Mouse (Mus musculus) stomach, postnatal 0 days (tissue): ENCODE data around the gene 4430402I18Rik. TPM values are rescaled to one million over a fixed set of nuclear protein-coding genes. Genes with fewer than 3 reads are reported as not detected.

ENCODE experiments used
- ATAC-seq: fragments of 200-750 bp; cut with Nextera tagmentation; 2 replicates; pipeline ENCODE4 v1.8.0; 2017; ENCODE audit not compliant: low FRiP score, low TSS enrichment
- DNase-seq: peaks from one replicate; pipeline ENCODE4 v3.0.0-alpha.2; 2016; ENCODE audit warnings: low spot score
- H3K27ac ChIP-seq: fragments of 300-500 bp; sonication (generic); replicated peaks from 2 replicates; pipeline ENCODE4 v1.5.1; 2014; ENCODE audit warnings: mild to moderate bottlenecking, control low read depth
- H3K27me3 ChIP-seq: fragments of 300-500 bp; sonication (generic); 2 replicates; pipeline ENCODE4 v1.6.1; 2014; ENCODE audit warnings: low read length; ENCODE audit not compliant: control insufficient read depth, insufficient read depth
- H3K36me3 ChIP-seq: fragments of 300-500 bp; sonication (generic); 2 replicates; pipeline ENCODE4 v1.6.1; 2014; ENCODE audit warnings: low read length, mixed read lengths; ENCODE audit not compliant: control insufficient read depth, insufficient read depth
- H3K4me1 ChIP-seq: fragments of 300-500 bp; sonication (generic); replicated peaks from 2 replicates; pipeline ENCODE4 v1.6.1; 2014; ENCODE audit warnings: antibody characterized with exemption; ENCODE audit not compliant: control insufficient read depth, insufficient read depth
- H3K4me2 ChIP-seq: fragments of 300-500 bp; sonication (generic); replicated peaks from 2 replicates; pipeline ENCODE4 v1.6.1; 2014; ENCODE audit warnings: low read depth, mild to moderate bottlenecking, control low read depth, moderate library complexity
- H3K4me3 ChIP-seq: fragments of 300-500 bp; sonication (generic); 2 replicates; pipeline ENCODE4 v1.5.1; 2014; ENCODE audit warnings: low read depth, low read length, control low read depth
- H3K9ac ChIP-seq: fragments of 300-500 bp; sonication (generic); 2 replicates; pipeline ENCODE4 v1.6.1; 2014; ENCODE audit warnings: mild to moderate bottlenecking, low read length, control low read depth, mixed read lengths
- H3K9me3 ChIP-seq: fragments of 300-500 bp; sonication (generic); 2 replicates; pipeline ENCODE4 v1.6.1; 2016; ENCODE audit warnings: low read length; ENCODE audit not compliant: control insufficient read depth
- CTCF ChIP-seq: IDR thresholded peaks from 2 replicates; pipeline ENCODE4 v1.5.1; 2016; ENCODE audit warnings: antibody characterized with exemption, low read depth, mild to moderate bottlenecking, moderate library complexity
- EP300 ChIP-seq: optimal IDR thresholded peaks from 2 replicates; pipeline ENCODE3; 2016; ENCODE audit warnings: antibody characterized with exemption
- WGBS: fragments of 180-500 bp; shearing (Covaris S2); extraction: QIAGEN DNeasy Blood & Tissue Kit; methylation state at CpG from one replicate; pipeline ENCODE4 v1.1.7; 2014; 5-methylcytosine and 5-hydroxymethylcytosine counted together
- polyA plus RNA-seq: library from polyadenylated mRNA; unstranded; fragments of >200 nt; fragmentation: Nextera tagmentation; extraction: Ambion mirVana; gene quantifications from 2 replicates; pipeline ENCODE4 v1.2.1, GENCODE M21; 2015

The 4430402I18Rik gene
- polyA plus RNA-seq, 1 experiment from 2014 or later, result 0.84 TPM

DNA sequence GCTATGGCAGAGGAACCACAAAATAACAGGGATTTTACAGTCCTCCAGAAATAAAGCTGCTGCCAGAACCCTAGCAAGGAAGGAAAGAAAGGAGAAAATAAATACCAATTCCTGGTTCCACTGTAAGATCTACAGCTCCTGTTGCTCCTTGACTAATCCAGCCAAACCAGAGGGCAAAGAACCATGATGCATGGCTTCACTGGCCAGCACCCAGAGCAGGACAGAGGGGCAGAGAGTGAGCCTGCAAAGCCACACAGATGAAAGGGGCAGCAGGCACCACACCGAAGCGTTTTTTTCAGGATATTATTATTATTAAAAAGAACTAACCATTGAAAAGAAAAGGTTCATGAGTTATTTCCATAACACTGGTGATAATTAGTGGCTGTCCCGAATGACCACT lies 115.6 kb downstream of the 4430402I18Rik start:
- WGBS, result 90% methylated on average over 3 of the region's 3 CpGs

DNA sequence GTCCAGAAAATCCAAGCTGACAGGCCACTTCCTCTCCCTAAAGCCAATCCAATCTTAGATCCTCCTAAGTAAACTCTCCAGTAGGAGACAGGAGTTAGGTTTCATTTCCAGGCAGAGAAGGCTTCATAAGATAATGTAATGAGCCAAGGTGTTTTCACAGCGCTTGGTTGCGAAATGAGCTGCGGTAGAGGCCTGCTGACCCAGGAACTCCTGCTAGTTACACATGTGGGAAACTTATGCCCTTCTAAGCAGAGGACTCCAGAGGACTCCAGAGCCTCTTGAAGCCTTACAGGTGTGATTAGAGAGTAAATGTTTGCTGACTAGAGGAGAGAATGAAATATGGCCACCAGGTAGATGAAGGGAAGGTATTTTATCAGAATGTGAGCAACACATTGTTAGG lies 117.1 kb downstream of the 4430402I18Rik start:
- 52% methylated on average over 3 of the region's 3 CpGs for WGBS
- Histone ChIP-seq H3K27ac (no peak overlapping the region), H3K9me3 (no peaks in the 10 kb centered on the region), H3K4me2 (no peak overlapping the region), H3K27me3 (no peaks in the 10 kb centered on the region), H3K9ac (no peak overlapping the region), H3K4me3 (no peak overlapping the region), H3K4me1 (no peaks in the 10 kb centered on the region), H3K36me3 (no peaks in the 10 kb centered on the region)
- DNase-seq, result no peak
- ATAC-seq, result no peak
- TF ChIP-seq EP300 (no peak), CTCF (no peak)

More for the DNA sequence above, 115.6 kb downstream of the 4430402I18Rik start:
- no peaks in the 10 kb centered on the region for H3K9me3 ChIP-seq
- no peaks in the 10 kb centered on the region for H3K4me1 ChIP-seq
- no peaks in the 10 kb centered on the region for H3K27me3 ChIP-seq
- H3K36me3 ChIP-seq, result no peaks in the 10 kb centered on the region
- H3K4me2 ChIP-seq, result no peak overlapping the region
- no peak overlapping the region for H3K27ac ChIP-seq
- no peak overlapping the region for H3K9ac ChIP-seq
- TF ChIP-seq CTCF, result no peak
- TF ChIP-seq EP300, result no peak
- DNase-seq (no peak), ATAC-seq (no peak)
- no peak overlapping the region for H3K4me3 ChIP-seq

GRCm38 (mm10) chr19:28844946-28845710 lies 122.5 kb downstream of the 4430402I18Rik start:
- Histone ChIP-seq H3K27me3 (no peaks in the 10 kb centered on the region), H3K27ac (no peak overlapping the region), H3K4me1 (no peaks in the 10 kb centered on the region), H3K4me2 (no peak overlapping the region), H3K9me3 (no peaks in the 10 kb centered on the region), H3K4me3 (no peak overlapping the region), H3K36me3 (no peaks in the 10 kb centered on the region), H3K9ac (no peak overlapping the region)
- TF ChIP-seq EP300, result no peak
- TF ChIP-seq CTCF, result no peak
- ATAC-seq, result no peak
- WGBS, result 60% methylated on average over 8 of the region's 8 CpGs
- no peak for DNase-seq

Other genes starting within 250 kb of the 4430402I18Rik start
- 0.28 and 0.48 TPM in 2 replicates for gene Slc1a1, start 132.8 kb downstream of the 4430402I18Rik start, polyA plus RNA-seq
- gene Plpp6, start 3.8 kb downstream of the 4430402I18Rik start, polyA plus RNA-seq, result 18.2 and 19.6 TPM in 2 replicates
- 19.5 and 19.7 TPM in 2 replicates for gene Cdc37l1, start 22.6 kb upstream of the 4430402I18Rik start, polyA plus RNA-seq
- gene Ak3, start 80.2 kb upstream of the 4430402I18Rik start, polyA plus RNA-seq, result 141 and 150 TPM in 2 replicates
- 26.0 and 27.7 TPM in 2 replicates for gene Rcl1, start 133.6 kb upstream of the 4430402I18Rik start, polyA plus RNA-seq